Mouse (Mus musculus) E14TG2a.4 (cell line): ENCODE measurements at regions not wholly inside any gene's neighbourhood (a gene's known extent, or its start where the extent isn't known, plus 50 kb on each side); places are given as distances from the start of the nearest gene placed in this dataset.

Source experiments
- CTCF ChIP-seq: conservative IDR thresholded peaks from 2 replicates; pipeline ENCODE4 v1.5.1; 2014; ENCODE audit warnings: low read length
- NANOG ChIP-seq: IDR thresholded peaks from 2 replicates; pipeline ENCODE4 v1.6.1; 2014; ENCODE audit warnings: borderline replicate concordance, low read length, mixed read lengths
- POU5F1 ChIP-seq: IDR thresholded peaks from 2 replicates; pipeline ENCODE4 v1.6.1; 2014; ENCODE audit warnings: low read length, borderline replicate concordance

GRCm38 (mm10) chr12:70555723-70556122, 102.8 kb downstream of the Tmx1 start:
- TF ChIP-seq CTCF (no peak), NANOG (no peak), POU5F1 (no peak)
